Mouse (Mus musculus) limb, embryonic 15.5 days (tissue): ENCODE results near the gene Tnrc6b. TPM values are rescaled to one million over a fixed set of nuclear protein-coding genes. Genes with fewer than 3 reads are reported as not detected.

Experiments used
- ATAC-seq: fragments of 200-750 bp; cut with Nextera tagmentation; 2 replicates; pipeline ENCODE4 v1.8.0; 2017; ENCODE audit warnings: low read depth, moderate TSS enrichment; ENCODE audit not compliant: insufficient number of reproducible peaks, low FRiP score, low TSS enrichment
- H3K27ac ChIP-seq: fragments of 300-500 bp; sonication (generic); 2 replicates; pipeline ENCODE4 v1.5.1; 2015; ENCODE audit warnings: moderate library complexity, mild to moderate bottlenecking, inconsistent platforms
- H3K27me3 ChIP-seq: fragments of 300-500 bp; sonication (generic); 2 replicates; pipeline ENCODE4 v1.6.1; 2015; ENCODE audit warnings: inconsistent platforms
- H3K36me3 ChIP-seq: fragments of 300-500 bp; sonication (generic); 2 replicates; pipeline ENCODE4 v1.6.1; 2015; ENCODE audit warnings: inconsistent platforms
- H3K4me1 ChIP-seq: fragments of 300-500 bp; sonication (generic); 2 replicates; pipeline ENCODE4 v1.6.1; 2015; ENCODE audit warnings: inconsistent platforms
- H3K4me2 ChIP-seq: fragments of 300-500 bp; sonication (generic); 2 replicates; pipeline ENCODE4 v1.6.1; 2015; ENCODE audit warnings: mild to moderate bottlenecking, inconsistent platforms
- H3K4me3 ChIP-seq: fragments of 300-500 bp; sonication (generic); 2 replicates; pipeline ENCODE4 v1.5.1; 2015; ENCODE audit warnings: mild to moderate bottlenecking, inconsistent platforms
- H3K9ac ChIP-seq: fragments of 300-500 bp; sonication (generic); 2 replicates; pipeline ENCODE4 v1.6.1; 2015; ENCODE audit warnings: inconsistent platforms
- H3K9me3 ChIP-seq: fragments of 300-500 bp; sonication (generic); 2 replicates; pipeline ENCODE4 v1.6.1; 2016; ENCODE audit warnings: inconsistent platforms
- WGBS: fragments of 180-500 bp; shearing (Covaris S2); methylation state at CpG from one replicate; pipeline ENCODE4 v1.1.7; 2015; 5-methylcytosine and 5-hydroxymethylcytosine counted together
- polyA plus RNA-seq: library from polyadenylated mRNA; unstranded; fragments of >200 nt; fragmentation: Nextera tagmentation; extraction: Ambion mirVana; gene quantifications from 2 replicates; pipeline ENCODE4 v1.2.1, GENCODE M21; 2015

The Tnrc6b gene
- polyA plus RNA-seq, 1 experiment from 2014 or later, result 25.7 TPM

- no peak overlapping the region for H3K4me3 ChIP-seq
- H3K9ac ChIP-seq, result no peak overlapping the region
- H3K27me3 ChIP-seq, result no peaks in the 10 kb centered on the region
- no peak for ATAC-seq
- no peak overlapping the region for H3K4me2 ChIP-seq
- peaks cover 34% of the 10 kb centered on the region for H3K4me1 ChIP-seq
- H3K36me3 ChIP-seq, result no peaks in the 10 kb centered on the region
- H3K27ac ChIP-seq, result no peak overlapping the region
- H3K9me3 ChIP-seq, result no peaks in the 10 kb centered on the region
- WGBS, result 66% methylated on average over 6 of the region's 6 CpGs
Observed at GRCm38 (mm10) chr15:80683151-80683550, 28.0 kb upstream of the Tnrc6b start.

DNA sequence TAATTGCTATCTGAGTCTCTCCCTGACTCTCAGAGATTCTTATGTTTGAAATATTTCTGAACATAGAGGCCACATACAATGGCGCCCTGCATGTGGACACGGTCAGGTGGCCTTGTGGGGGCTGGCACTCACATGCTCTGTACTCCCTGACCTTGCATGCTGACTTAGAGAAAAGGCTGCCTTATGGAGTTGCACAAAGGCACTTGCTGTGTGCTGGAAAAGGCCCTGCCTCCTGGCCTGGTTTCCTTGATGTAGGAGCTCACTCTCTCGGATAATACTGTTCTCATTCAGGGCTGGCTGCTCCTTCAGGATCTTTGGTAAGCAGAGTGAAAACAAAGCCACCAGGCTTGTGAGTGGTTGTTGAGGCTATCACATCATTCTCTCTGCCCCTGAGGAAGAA, 27.1 kb upstream of the Tnrc6b start:
- 69% methylated on average over 3 of the region's 3 CpGs for whole genome bisulfite sequencing
- Histone ChIP-seq H3K4me2 (no peak overlapping the region), H3K36me3 (no peaks in the 10 kb centered on the region), H3K27me3 (no peaks in the 10 kb centered on the region), H3K9ac (no peak overlapping the region), H3K4me3 (no peak overlapping the region), H3K27ac (no peak overlapping the region), H3K4me1 (peaks cover 34% of the 10 kb centered on the region), H3K9me3 (no peaks in the 10 kb centered on the region)
- ATAC-seq, result no peak

DNA sequence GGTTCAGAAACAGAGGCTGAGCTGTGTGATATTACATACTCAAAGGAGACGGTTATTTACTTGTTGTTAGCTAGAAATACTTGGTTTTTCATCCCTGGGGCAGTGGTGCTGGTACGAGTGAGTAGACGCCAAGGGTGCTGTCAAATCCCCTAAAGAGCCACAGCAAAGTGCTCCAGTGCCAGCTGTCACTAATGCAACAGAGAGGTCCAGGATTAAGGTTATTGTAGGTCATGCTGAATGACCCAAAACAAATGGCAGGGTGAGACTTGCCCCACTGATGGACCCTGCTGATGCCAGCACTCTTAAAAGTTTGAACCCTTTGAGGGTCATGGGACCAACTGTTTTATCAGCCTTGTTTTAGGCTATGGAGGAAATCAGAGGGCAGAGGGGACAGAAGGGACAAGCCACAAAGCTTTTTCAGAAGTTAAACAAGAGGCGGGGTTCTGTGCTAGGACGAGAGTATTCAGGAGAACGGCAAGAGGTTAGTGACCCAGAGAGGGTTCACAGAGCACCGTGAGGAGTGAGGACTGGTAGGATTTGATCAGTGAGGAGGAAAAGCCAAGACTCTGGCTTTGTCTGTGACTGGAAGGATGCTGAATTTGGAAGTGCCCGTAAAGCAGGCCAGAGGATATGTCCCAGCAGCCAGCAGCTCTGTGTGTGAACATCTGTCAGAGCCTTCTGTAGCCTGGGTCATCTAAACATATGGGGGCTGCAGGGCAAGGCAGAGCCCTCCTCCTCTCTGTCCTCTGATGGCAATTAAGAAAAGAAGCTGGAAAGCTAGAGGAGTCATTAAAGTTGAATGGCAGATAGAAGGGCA, 26.1 kb upstream of the Tnrc6b start:
- no peak overlapping the region for H3K4me2 ChIP-seq
- H3K9me3 ChIP-seq, result no peaks in the 10 kb centered on the region
- no peak for ATAC-seq
- no peak overlapping the region for H3K27ac ChIP-seq
- no peaks in the 10 kb centered on the region for H3K27me3 ChIP-seq
- H3K4me1 ChIP-seq, result peaks cover 24% of the 10 kb centered on the region
- 32% methylated on average over 8 of the region's 8 CpGs for WGBS
- H3K4me3 ChIP-seq, result no peak overlapping the region
- H3K36me3 ChIP-seq, result no peaks in the 10 kb centered on the region
- no peak overlapping the region for H3K9ac ChIP-seq

DNA sequence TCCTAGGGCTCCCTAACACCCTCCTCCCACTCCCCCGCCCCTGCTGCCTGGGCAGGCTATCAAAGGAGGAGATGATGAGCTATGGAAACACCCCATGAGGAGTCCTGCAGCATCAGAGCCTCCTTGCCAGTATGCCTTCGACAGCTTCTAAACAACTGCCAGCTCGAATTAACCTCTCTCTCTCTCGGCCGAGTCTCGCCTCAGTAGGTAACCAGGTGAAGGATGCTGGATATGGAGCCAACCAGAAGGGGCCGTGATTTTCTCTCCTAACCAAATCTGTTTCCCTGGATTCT, 25.6 kb upstream of the Tnrc6b start:
- Histone ChIP-seq H3K4me3 (no peak overlapping the region), H3K27ac (no peak overlapping the region), H3K9ac (no peak overlapping the region), H3K27me3 (no peaks in the 10 kb centered on the region), H3K4me2 (no peak overlapping the region), H3K9me3 (no peaks in the 10 kb centered on the region), H3K4me1 (peaks cover 19% of the 10 kb centered on the region), H3K36me3 (no peaks in the 10 kb centered on the region)
- 32% methylated on average over 7 of the region's 7 CpGs for WGBS
- ATAC-seq, result no peak

DNA sequence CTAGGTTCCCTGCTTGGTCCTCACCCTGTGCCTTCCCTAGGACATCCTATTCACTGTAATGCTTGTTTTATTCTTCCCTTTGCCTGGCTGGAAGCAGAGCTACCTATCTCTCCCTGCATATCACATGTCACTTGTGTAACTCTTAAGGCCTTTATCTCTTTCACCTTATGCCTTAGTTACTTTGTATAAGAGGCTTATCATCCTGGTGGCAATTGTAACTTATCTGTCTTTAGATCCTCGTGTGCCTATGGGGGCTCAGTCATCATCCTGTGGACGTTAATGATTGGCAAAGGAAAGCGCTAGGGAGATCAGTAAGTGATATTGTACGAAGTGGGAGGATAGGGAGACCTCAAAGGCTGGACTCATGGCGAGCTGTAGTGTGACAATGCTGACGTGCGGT, 22.6 kb upstream of the Tnrc6b start:
- H3K9me3 ChIP-seq, result no peaks in the 10 kb centered on the region
- H3K4me3 ChIP-seq, result no peak overlapping the region
- H3K9ac ChIP-seq, result no peak overlapping the region
- no peaks in the 10 kb centered on the region for H3K27me3 ChIP-seq
- H3K4me2 ChIP-seq, result no peak overlapping the region
- 81% methylated on average over 7 of the region's 7 CpGs for WGBS
- no peaks in the 10 kb centered on the region for H3K36me3 ChIP-seq
- peaks cover 10% of the 10 kb centered on the region; the same call in 1 of the 2 replicates for H3K4me1 ChIP-seq
- ATAC-seq, result no peak
- H3K27ac ChIP-seq, result no peak overlapping the region

DNA sequence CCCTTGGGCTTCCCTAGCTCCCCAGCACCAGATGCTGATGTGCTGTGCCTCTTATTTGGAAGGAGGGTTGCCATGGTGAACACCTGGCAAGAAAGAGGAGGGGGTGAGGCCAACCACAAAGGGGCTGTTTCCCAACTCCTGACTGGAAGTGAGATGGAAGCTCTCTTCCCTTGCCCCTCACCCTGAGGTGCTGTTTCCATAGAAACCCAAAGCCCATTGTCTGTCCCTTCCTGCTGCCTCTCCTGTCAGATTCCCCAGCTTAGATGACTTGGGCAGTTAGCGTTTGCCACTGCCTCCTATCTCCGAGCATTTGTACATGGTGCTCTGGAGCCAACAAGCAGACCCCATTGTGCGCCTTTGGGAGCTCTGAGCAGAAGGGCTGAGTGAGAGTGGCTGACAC, 17.6 kb upstream of the Tnrc6b start:
- H3K4me3 ChIP-seq, result no peak overlapping the region
- no peak overlapping the region for H3K4me2 ChIP-seq
- H3K9ac ChIP-seq, result no peak overlapping the region
- WGBS, result 48% methylated on average over 3 of the region's 3 CpGs
- no peaks in the 10 kb centered on the region for H3K9me3 ChIP-seq
- H3K4me1 ChIP-seq, result peaks cover 21% of the 10 kb centered on the region
- H3K27ac ChIP-seq, result no peak overlapping the region
- H3K27me3 ChIP-seq, result no peaks in the 10 kb centered on the region
- no peaks in the 10 kb centered on the region for H3K36me3 ChIP-seq
- no peak for ATAC-seq

DNA sequence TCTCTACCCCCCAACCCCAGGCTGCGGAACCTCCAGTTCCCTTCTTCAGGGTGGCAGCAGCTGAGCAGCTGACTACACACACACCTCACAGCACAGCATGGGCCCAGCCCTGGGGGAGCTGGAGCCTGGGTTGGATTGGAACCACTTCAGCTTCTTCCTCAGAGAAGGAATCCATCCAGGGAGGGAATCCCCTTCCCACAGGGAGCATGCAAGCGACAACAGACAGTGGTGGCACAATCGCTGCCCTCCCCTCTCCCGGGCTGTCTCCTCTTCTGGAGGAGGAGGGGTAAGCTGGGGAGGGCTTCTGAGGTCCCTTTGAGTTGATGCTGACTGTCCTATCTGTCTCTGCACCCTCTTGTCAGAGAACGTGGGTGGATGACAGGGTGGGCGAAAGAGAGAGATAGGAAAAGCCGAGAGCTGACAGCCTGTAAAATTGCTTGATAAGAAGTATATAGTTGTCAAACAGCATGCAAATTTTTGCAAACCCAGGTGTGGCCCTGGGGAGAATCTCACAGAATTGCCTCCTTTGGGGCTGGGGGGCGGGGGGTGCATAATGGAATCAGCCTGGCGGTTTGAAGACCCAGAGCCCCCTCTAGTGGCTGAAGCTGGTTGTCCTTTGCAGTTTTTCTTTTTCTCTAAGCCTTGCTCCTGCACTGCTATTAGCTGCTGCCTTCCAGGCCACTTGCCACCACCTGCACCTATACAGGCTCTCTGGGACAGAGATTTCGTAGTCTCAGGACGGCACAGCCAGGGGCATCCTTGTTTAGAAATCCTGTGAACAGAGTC, 16.8 kb upstream of the Tnrc6b start:
- Histone ChIP-seq H3K9me3 (no peaks in the 10 kb centered on the region), H3K9ac (no peak overlapping the region), H3K27me3 (no peaks in the 10 kb centered on the region), H3K4me3 (no peak overlapping the region), H3K36me3 (no peaks in the 10 kb centered on the region), H3K4me2 (0 out of 2 replicates have a peak overlapping the region, but pooled peaks have one; percentile 10), H3K27ac (no peak overlapping the region), H3K4me1 (peaks cover 21% of the 10 kb centered on the region)
- ATAC-seq, result no peak
- 28% methylated on average over 11 of the region's 11 CpGs for WGBS

GRCm38 (mm10) chr15:80697564-80697963, 13.5 kb upstream of the Tnrc6b start:
- WGBS, result 21% methylated on average over 5 of the region's 5 CpGs
- 0 out of 2 replicates have a peak overlapping the region, but pooled peaks have one; percentile 30 for H3K27ac ChIP-seq

GRCm38 (mm10) chr15:80701481-80702257, 9.4 kb upstream of the Tnrc6b start:
- Histone ChIP-seq H3K9ac (no peak overlapping the region), H3K36me3 (no peaks in the 10 kb centered on the region), H3K27ac (no peak overlapping the region), H3K9me3 (no peaks in the 10 kb centered on the region), H3K4me3 (no peak overlapping the region), H3K27me3 (no peaks in the 10 kb centered on the region), H3K4me2 (no peak overlapping the region), H3K4me1 (peaks cover 25% of the 10 kb centered on the region)
- ATAC-seq, result no peak
- WGBS, result 56% methylated on average over 8 of the region's 8 CpGs

More at GRCm38 (mm10) chr15:80697564-80697963, 13.5 kb upstream of the Tnrc6b start:
- no peaks in the 10 kb centered on the region for H3K36me3 ChIP-seq
- H3K9me3 ChIP-seq, result no peaks in the 10 kb centered on the region
- H3K9ac ChIP-seq, result 0 out of 2 replicates have a peak overlapping the region, but pooled peaks have one; percentile 7
- H3K4me1 ChIP-seq, result peaks cover 21% of the 10 kb centered on the region
- ATAC-seq, result no peak
- H3K4me2 ChIP-seq, result no peak overlapping the region
- no peaks in the 10 kb centered on the region for H3K27me3 ChIP-seq
- no peak overlapping the region for H3K4me3 ChIP-seq

DNA sequence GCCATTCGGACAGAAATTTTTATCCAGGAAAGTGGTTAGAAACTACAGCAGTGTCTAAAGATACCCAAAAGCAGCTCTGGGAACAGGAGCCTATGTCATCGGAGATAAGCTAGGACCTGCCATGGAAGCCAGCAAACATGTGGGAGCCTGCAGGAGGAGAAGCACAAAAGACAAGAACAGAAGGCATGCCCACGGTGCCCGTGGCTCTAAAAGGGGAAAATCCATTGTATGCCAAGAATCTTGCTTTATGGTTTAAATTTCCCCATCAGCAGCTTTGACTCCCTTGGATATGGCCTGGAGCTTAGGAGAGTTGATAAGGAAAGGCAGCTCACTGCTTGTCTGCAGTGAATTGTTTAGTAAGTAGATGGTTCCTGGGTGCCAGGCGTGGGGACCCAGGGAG, 8.2 kb upstream of the Tnrc6b start:
- 69% methylated on average over 5 of the region's 5 CpGs for WGBS
- H3K4me2 ChIP-seq, result no peak overlapping the region
- no peaks in the 10 kb centered on the region for H3K9me3 ChIP-seq

DNA sequence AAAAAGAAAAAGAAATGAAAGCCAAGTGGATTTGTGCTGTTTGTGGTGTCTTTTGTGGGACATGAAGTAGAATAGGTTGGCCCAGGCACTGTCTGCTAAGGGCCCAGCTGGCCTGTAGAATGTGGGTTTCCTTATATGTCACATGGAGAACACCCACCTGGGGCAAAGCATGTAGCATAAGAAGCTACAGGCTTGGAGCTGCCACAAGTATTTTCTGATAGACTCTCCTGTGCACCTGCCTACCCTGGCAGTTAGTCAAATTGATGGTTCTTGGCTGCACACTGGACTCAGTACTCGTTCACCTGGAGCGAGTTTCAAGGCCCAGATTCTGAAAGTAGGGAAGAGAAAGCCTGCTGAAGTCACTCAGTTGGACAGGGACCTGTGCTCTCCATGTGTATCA, 7.6 kb upstream of the Tnrc6b start:
- H3K36me3 ChIP-seq, result no peaks in the 10 kb centered on the region
- H3K27me3 ChIP-seq, result no peaks in the 10 kb centered on the region
- H3K4me3 ChIP-seq, result no peak overlapping the region
- no peak overlapping the region for H3K4me2 ChIP-seq
- no peak overlapping the region for H3K27ac ChIP-seq
- peaks cover 29% of the 10 kb centered on the region for H3K4me1 ChIP-seq
- no peak for ATAC-seq
- WGBS, result 67% methylated on average over 2 of the region's 2 CpGs
- no peaks in the 10 kb centered on the region for H3K9me3 ChIP-seq
- no peak overlapping the region for H3K9ac ChIP-seq

More for the DNA sequence above, 8.2 kb upstream of the Tnrc6b start:
- no peak overlapping the region for H3K4me3 ChIP-seq
- H3K4me1 ChIP-seq, result peaks cover 32% of the 10 kb centered on the region
- H3K27ac ChIP-seq, result no peak overlapping the region
- no peak overlapping the region for H3K9ac ChIP-seq
- ATAC-seq, result no peak
- no peaks in the 10 kb centered on the region for H3K27me3 ChIP-seq
- no peaks in the 10 kb centered on the region for H3K36me3 ChIP-seq
